Mouse (Mus musculus) heart, adult 2 months (tissue): ENCODE results near the gene Adam15.

Experiments used
- CTCF ChIP-seq: fragments of 200-600 bp; IDR thresholded peaks from 2 replicates; pipeline ENCODE4 v1.8.1; 2022; ENCODE audit warnings: antibody characterized with exemption, mild to moderate bottlenecking, moderate library complexity
- POLR2A ChIP-seq: fragments of 200-500 bp; IDR thresholded peaks from 2 replicates; pipeline ENCODE4 v1.6.1; 2011; ENCODE audit warnings: mild to moderate bottlenecking, low read depth, low read length, control low read depth; ENCODE audit not compliant: insufficient read depth

- TF ChIP-seq CTCF: no peak
- no peak for TF ChIP-seq POLR2A
These were observed 11.9 kb upstream of the Adam15 start, which contains the start of gene Dcst2 for GRCm38 (mm10) chr3:89361675-89362074.
